Mouse (Mus musculus) embryonic facial prominence, embryonic 14.5 days (tissue): ENCODE measurements around the gene Foxp4. TPM values are rescaled to one million over a fixed set of nuclear protein-coding genes. Genes with fewer than 3 reads are reported as not detected.
A peak's percentile ranks its signal among the peaks of the same experiment; 100 is the strongest.

Experiments
- ATAC-seq: fragments of 200-750 bp; cut with Nextera tagmentation; 2 replicates; pipeline ENCODE4 v1.8.0; 2017; ENCODE audit warnings: low read depth, moderate number of reproducible peaks, moderate TSS enrichment
- DNase-seq: peaks from one replicate; pipeline ENCODE4 v3.0.0-alpha.2; 2015; ENCODE audit warnings: low spot score
- H3K27ac ChIP-seq: fragments of 300-500 bp; sonication (generic); replicated peaks from 2 replicates; pipeline ENCODE4 v1.5.1; 2014; ENCODE audit warnings: low read depth, mild to moderate bottlenecking, low read length, moderate library complexity
- H3K27me3 ChIP-seq: fragments of 300-500 bp; sonication (generic); replicated peaks from 2 replicates; pipeline ENCODE4 v1.6.1; 2014; ENCODE audit warnings: low read length; ENCODE audit not compliant: control insufficient read depth, insufficient read depth
- H3K36me3 ChIP-seq: fragments of 300-500 bp; sonication (generic); 2 replicates; pipeline ENCODE4 v1.6.1; 2014; ENCODE audit warnings: low read length, mixed read lengths; ENCODE audit not compliant: control insufficient read depth, insufficient read depth
- H3K4me1 ChIP-seq: fragments of 300-500 bp; sonication (generic); 2 replicates; pipeline ENCODE4 v1.6.1; 2014; ENCODE audit warnings: antibody characterized with exemption, low read length; ENCODE audit not compliant: control insufficient read depth, insufficient read depth
- H3K4me2 ChIP-seq: fragments of 300-500 bp; sonication (generic); 2 replicates; pipeline ENCODE4 v1.6.1; 2014; ENCODE audit warnings: low read depth, mild to moderate bottlenecking, low read length, moderate library complexity, mixed read lengths
- H3K4me3 ChIP-seq: fragments of 300-500 bp; sonication (generic); 2 replicates; pipeline ENCODE4 v1.5.1; 2014; ENCODE audit warnings: low read depth, mild to moderate bottlenecking, low read length
- H3K9ac ChIP-seq: fragments of 300-500 bp; sonication (generic); 2 replicates; pipeline ENCODE4 v1.6.1; 2014; ENCODE audit warnings: low read depth, mild to moderate bottlenecking, low read length, moderate library complexity, mixed read lengths
- H3K9me3 ChIP-seq: fragments of 300-500 bp; sonication (generic); 2 replicates; pipeline ENCODE4 v1.6.1; 2016; ENCODE audit warnings: low read length; ENCODE audit not compliant: control insufficient read depth
- WGBS: fragments of 180-500 bp; shearing (Covaris S2); extraction: QIAGEN DNeasy Blood & Tissue Kit; methylation state at CpG from one replicate; pipeline ENCODE4 v1.1.7; 2014; 5-methylcytosine and 5-hydroxymethylcytosine counted together
- polyA plus RNA-seq: library from polyadenylated mRNA; unstranded; fragments of >200 nt; fragmentation: Nextera tagmentation; extraction: Ambion mirVana; gene quantifications from 2 replicates; pipeline ENCODE4 v1.2.1, GENCODE M21; 2014

Gene Foxp4
- polyA plus RNA-seq, 1 experiment from 2014 or later = 21.0 TPM

DNA sequence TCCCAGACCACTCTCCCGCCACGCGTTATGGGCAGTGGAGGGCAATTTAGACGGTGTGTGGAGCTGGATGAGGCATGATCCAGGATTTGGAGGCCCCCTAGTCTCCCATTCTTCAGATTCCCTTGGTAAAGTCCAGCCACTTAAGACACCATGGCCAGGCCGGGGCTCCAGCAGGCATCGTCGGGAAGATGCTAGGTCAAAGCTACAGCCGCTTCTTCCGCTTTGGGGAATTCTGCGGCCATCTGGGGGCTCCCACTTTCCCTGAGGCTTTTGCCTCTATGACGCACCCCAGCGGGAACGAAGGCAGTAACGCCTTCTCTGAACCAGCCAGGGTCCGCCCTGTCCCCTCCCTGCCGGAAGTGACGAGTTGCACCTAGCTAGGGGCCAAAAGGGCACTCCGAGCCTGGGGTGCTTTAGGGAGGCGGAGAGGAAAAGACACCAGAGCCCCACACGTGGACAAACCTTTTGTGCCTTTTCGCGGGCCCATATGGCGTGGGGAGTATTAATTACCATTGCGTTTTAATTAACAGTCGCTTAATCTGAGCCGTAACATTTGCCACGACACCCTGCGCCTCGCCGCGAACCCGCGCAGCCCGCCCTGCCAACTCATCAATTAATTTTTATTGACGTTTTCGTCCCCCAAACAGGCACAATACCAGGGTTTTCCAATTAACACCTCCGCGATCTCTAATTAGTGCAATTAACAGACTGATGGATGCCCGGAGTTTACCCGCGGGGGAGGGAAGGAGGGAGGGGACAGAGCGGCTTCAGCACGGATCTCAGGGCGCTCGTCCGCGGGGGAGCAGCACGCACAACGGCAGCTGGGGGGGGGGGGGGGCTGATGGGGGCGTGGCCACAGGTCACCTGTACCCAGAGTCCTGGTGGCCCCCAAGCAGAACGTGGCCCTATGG is 15.1 kb downstream of the Foxp4 start:
- peaks cover 6% of the 10 kb centered on the region for H3K36me3 ChIP-seq
- peak overlapping the region; percentile 33 for H3K4me3 ChIP-seq
- 18% methylated on average over 51 of the region's 51 CpGs for WGBS
- no peak overlapping the region; the same call in 1 of the 2 replicates for H3K27ac ChIP-seq
- H3K9me3 ChIP-seq = no peaks in the 10 kb centered on the region
- peaks cover 39% of the 10 kb centered on the region for H3K4me1 ChIP-seq
- peak overlapping the region; percentile 45 for H3K9ac ChIP-seq
- peak overlapping the region; percentile 65 for H3K4me2 ChIP-seq
- ATAC-seq (no peak), DNase-seq (peak; percentile 62)
- no peaks in the 10 kb centered on the region for H3K27me3 ChIP-seq

DNA sequence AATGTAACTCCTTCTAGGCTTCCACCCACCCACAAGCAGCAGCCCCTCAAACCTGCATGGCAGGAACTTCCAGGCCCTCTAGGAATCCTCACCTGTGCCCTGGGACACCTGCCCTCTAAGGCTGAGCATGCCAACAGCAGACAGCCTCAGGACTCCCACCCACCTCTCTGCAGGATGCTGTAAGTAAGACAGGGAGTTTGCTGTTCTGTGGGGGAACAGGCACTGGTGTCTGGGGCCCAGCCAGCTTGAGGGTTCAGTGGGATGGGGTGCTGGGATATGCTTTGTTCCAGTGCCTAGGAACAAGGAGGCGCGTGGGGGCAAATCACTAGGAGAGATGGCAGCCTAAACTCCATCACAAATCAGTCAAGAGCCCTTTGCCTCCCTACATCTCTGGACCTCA is 16.4 kb downstream of the Foxp4 start:
- Histone ChIP-seq H3K4me2 (no peak overlapping the region), H3K9me3 (no peaks in the 10 kb centered on the region), H3K4me3 (no peak overlapping the region), H3K9ac (peak overlapping the region; percentile 20; the same call in 1 of the 2 replicates), H3K4me1 (peaks cover 39% of the 10 kb centered on the region), H3K27me3 (no peaks in the 10 kb centered on the region), H3K27ac (no peak overlapping the region), H3K36me3 (peaks cover 18% of the 10 kb centered on the region)
- WGBS = 94% methylated on average over 2 of the region's 2 CpGs
- ATAC-seq (no peak), DNase-seq (no peak)

DNA sequence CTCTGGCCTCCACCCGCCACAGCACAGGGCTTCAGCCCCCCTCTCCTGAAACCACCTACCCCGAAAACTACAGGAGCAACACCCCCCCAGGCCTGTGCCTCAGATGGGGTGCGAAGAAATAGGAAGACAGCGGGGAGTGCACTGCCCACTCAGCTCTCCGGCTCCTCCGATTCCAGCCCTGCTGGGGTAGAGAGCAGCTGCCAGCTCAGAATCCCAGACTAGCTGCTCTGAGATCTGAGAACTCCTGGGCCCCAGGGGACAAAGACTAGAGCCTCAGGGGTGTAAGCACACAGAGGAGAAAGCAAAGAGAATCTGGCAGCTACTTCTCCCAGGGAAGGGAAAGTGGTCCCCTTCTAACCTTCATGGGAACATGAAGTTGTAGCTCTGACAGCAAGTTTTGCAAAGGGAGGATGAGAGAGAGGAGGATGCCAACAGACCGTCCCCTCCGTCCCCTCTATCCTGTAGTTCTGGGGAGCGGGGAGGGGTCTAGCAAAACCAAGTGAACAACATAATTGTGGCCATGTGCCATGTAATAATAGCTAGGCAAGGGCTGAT is 17.0 kb downstream of the Foxp4 start:
- H3K27ac ChIP-seq = no peak overlapping the region
- peaks cover 39% of the 10 kb centered on the region for H3K4me1 ChIP-seq
- no peaks in the 10 kb centered on the region for H3K9me3 ChIP-seq
- H3K4me2 ChIP-seq = no peak overlapping the region
- H3K4me3 ChIP-seq = no peak overlapping the region
- H3K27me3 ChIP-seq = no peaks in the 10 kb centered on the region
- ATAC-seq (no peak), DNase-seq (peak; percentile 70)
- 26% methylated on average over 9 of the region's 9 CpGs for WGBS
- peaks cover 20% of the 10 kb centered on the region for H3K36me3 ChIP-seq
- H3K9ac ChIP-seq = peak overlapping the region; percentile 21; the same call in 1 of the 2 replicates

DNA sequence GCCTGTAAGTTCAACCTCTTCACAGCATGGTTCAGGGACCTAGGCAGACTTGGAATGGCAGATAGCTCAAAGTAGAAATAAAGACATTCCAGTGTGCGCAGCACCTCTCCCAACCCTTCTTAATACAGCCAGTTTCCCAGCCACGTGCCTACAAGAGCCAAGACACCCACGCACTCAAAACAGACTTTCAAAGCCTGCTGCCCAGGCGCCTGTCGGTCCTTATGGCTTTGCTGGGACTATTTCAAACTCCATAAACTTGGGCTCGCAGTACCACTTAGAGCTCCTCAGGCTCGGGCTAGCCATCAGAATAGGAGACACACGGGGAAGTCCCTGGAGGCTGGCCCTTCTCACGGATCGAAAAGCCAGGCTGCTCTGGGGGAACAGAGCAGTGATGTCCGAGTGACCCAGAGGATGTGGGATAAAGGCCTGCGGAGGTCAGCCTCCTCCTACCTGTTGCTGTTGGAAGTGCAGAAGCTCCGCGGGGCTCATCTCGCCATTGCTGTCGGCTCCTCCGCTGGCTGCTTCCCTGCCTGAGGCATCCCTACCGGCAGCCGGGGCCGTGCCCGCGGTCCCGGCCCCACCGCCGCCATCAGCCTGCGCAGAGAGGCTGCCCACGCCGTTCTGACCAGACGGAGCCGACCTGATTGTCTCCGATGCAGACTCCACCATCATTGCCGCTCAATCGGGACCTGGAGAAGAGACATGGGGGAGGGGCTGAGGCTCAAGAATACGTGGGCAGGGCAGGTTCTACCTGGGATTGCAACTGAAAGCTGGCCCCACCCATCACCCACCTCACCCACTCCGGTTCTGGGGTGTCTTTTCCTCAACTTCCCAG is 20.4 kb downstream of the Foxp4 start:
- 44% methylated on average over 20 of the region's 35 CpGs for WGBS
- Histone ChIP-seq H3K4me3 (0 out of 2 replicates have a peak overlapping the region, but pooled peaks have one; percentile 5), H3K9ac (no peak overlapping the region)

DNA sequence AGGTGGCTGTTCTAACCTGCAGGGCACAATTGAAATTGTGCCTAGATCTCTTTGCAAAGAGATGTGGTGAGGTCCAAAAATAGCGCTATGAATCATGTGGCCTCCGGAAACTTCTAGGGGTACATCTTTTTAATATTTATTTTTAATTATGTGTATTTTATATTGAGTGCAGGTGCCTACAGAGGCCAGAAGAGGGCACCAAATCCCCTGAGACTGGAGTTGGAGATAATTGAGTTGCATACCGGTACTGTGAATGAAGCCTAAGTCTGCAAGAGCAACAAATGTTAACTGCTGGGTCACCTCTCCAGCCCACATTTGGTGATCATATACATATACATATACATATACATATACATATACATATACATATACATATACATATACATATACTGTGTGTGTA is 22.7 kb downstream of the Foxp4 start:
- no peak overlapping the region for H3K27ac ChIP-seq
- peaks cover 16% of the 10 kb centered on the region for H3K4me1 ChIP-seq
- H3K27me3 ChIP-seq = no peaks in the 10 kb centered on the region
- peaks cover 34% of the 10 kb centered on the region for H3K36me3 ChIP-seq
- peak; percentile 40 for DNase-seq
- no peak overlapping the region for H3K4me3 ChIP-seq
- no peak for ATAC-seq
- no peak overlapping the region for H3K9ac ChIP-seq
- no peaks in the 10 kb centered on the region for H3K9me3 ChIP-seq
- H3K4me2 ChIP-seq = no peak overlapping the region
- 63% methylated on average over 3 of the region's 3 CpGs for WGBS

More for the DNA sequence above, 20.4 kb downstream of the Foxp4 start:
- no peak for ATAC-seq
- DNase-seq = no peak
- Histone ChIP-seq H3K4me2 (peak overlapping the region; percentile 27; the same call in 1 of the 2 replicates), H3K9me3 (no peaks in the 10 kb centered on the region), H3K4me1 (peaks cover 24% of the 10 kb centered on the region), H3K36me3 (peaks cover 34% of the 10 kb centered on the region), H3K27ac (no peak overlapping the region), H3K27me3 (no peaks in the 10 kb centered on the region)

DNA sequence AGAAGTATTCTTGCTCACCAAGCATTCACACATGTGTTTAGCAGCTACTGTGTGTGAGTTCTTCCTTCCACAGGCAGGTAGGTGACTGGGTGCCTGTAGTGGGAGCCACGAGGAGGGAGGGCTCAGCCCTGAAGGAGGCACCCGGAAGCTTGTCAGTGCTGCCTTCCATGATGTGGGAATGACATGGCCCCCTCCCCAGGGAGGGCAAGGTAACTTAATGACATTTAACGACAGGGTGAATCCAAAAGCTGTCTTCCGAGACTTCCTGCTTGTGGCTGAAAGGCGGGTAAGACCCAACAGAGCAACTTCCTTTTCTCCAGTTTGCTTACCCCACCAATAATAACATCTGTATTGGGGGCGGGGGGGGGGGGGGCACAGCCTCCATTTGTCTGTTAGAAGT is 23.7 kb downstream of the Foxp4 start:
- Histone ChIP-seq H3K4me2 (no peak overlapping the region), H3K4me1 (peaks cover 16% of the 10 kb centered on the region), H3K36me3 (peaks cover 34% of the 10 kb centered on the region), H3K9me3 (no peaks in the 10 kb centered on the region), H3K9ac (no peak overlapping the region), H3K27me3 (no peaks in the 10 kb centered on the region), H3K4me3 (no peak overlapping the region), H3K27ac (no peak overlapping the region)
- 46% methylated on average over 6 of the region's 6 CpGs for WGBS
- no peak for ATAC-seq
- no peak for DNase-seq

DNA sequence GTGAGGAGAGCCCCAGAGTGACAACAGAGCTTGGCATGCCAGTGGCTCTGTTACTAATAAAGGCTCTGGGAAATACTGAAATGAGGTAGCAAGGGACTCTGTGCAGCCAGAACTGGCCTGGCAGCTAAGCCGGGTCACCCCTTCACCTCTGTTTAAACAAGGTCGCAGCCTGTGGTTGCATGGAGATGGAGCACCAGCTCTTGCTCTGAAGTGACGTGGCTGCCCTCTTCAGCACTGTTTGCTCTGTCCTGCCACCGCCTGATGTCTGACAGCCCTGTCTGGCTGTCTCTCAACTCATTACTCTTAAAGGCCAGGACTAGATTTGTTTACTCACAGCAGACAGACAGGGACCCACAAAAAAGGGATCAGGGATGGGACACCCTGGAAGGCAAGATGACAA is 25.3 kb downstream of the Foxp4 start:
- 0 out of 2 replicates have a peak, but pooled peaks have one; percentile 5 for ATAC-seq

More for the DNA sequence above, 25.3 kb downstream of the Foxp4 start:
- H3K27me3 ChIP-seq = no peaks in the 10 kb centered on the region
- peaks cover 36% of the 10 kb centered on the region for H3K36me3 ChIP-seq
- no peak for DNase-seq
- H3K4me1 ChIP-seq = peaks cover 16% of the 10 kb centered on the region
- no peaks in the 10 kb centered on the region for H3K9me3 ChIP-seq
- H3K4me3 ChIP-seq = no peak overlapping the region
- no peak overlapping the region for H3K4me2 ChIP-seq
- no peak overlapping the region for H3K9ac ChIP-seq
- WGBS = 19% methylated on average over 4 of the region's 4 CpGs
- no peak overlapping the region for H3K27ac ChIP-seq
